Mouse (Mus musculus) neural tube, embryonic 15.5 days (tissue): ENCODE measurements around the gene Piga. TPM values are rescaled to one million over a fixed set of nuclear protein-coding genes. Genes with fewer than 3 reads are reported as not detected.

Source experiments
- polyA plus RNA-seq: library from polyadenylated mRNA; unstranded; fragments of >200 nt; fragmentation: Nextera tagmentation; extraction: Ambion mirVana; gene quantifications from 2 replicates; pipeline ENCODE4 v1.2.1, GENCODE M21; 2015

Gene Piga
- polyA plus RNA-seq, 1 experiment from 2014 or later, result 5.0 TPM

Other genes with a start within 250 kb of the Piga start
- gene Bmx, start 161.6 kb upstream of the Piga start, polyA plus RNA-seq, result 0.12 and 0.31 TPM in 2 replicates
- 3.0 and 7.0 TPM in 2 replicates for gene Pir, start 150.4 kb upstream of the Piga start, polyA plus RNA-seq
- 0.36 and 1.4 TPM in 2 replicates for gene Vegfd, start 46.4 kb upstream of the Piga start, polyA plus RNA-seq
- gene Asb11, start 17.2 kb downstream of the Piga start, polyA plus RNA-seq, result not detected in 2 replicates
- gene Asb9, start 86.5 kb downstream of the Piga start, polyA plus RNA-seq, result not detected in 2 replicates